Mouse (Mus musculus): ENCODE data around the gene Smyd5.
A peak's percentile ranks its signal among the peaks of the same experiment; 100 is the strongest.

Gene Smyd5

DNA sequence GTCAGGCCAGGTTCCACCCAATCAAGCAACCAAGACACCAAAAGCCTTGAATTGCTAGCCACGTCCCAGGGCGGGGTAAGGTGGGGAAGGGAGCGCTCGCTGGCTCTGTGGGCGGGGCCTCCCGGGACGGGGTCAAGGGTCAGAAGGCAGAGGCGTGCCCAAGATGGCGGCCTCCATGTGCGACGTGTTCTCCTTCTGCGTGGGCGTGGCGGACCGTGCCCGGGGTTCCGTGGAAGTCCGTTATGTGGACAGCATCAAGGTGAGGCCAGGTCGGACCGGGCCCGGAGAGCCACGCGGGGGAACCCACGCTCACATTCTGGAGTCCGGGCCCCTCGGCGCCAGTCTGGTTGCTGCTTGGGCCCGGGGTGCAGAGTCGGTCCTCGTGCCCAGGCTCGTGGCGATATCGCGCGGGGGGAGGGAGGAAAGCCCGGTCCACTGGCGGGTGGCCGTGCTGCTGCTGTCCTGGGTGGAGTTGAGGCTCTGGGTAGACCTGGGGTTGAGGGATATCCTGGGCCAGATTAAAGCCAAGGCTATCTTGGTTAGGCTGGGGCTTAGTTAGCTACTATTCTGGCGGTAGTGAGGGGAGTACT is at the start of gene Smyd5:
Gene Smyd5, plus strand, starts transcription at position 148 of the 590 bp plus-strand sequence.
- peak; percentile 92 for DNase-seq

DNA sequence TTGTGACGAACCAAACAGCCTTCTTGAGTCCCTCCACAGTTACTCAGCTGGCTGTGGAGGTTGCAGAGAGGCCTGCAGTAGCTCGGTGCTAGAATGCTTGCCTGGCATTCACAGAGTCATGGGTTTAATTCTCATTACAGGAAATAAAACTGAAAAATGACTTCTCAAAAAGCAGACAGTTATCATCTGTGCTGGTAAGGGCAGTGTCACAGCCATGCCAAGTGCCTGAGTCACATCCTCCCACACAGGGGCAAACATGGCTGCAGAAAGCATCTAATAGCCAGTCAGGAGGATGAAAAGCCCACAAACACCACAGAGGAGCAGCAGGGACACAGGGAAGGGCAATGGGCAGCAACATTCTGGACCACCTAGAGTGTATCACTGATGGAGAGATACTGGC is 49.0 kb upstream of the Smyd5 start:
- no peak for DNase-seq

DNA sequence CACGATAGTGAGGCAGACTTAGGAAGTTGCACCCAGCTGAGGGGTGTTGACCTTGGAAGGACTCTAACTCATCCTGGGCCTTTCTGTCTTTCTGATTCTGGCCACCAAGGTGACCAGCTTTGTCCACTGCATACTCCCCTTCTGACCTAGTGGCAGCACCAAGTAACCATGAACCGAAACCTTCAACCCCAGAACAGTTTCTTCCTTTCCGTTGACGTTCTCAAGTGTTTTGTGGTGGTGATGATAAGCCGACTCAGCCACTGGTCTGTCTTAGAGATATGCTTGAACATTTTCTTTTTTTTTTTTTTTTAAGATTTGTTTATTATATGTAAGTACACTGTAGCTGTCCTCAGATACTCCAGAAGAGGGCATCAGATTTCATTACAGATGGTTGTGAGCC is 43.2 kb upstream of the Smyd5 start:
- DNase-seq, result no peak

DNA sequence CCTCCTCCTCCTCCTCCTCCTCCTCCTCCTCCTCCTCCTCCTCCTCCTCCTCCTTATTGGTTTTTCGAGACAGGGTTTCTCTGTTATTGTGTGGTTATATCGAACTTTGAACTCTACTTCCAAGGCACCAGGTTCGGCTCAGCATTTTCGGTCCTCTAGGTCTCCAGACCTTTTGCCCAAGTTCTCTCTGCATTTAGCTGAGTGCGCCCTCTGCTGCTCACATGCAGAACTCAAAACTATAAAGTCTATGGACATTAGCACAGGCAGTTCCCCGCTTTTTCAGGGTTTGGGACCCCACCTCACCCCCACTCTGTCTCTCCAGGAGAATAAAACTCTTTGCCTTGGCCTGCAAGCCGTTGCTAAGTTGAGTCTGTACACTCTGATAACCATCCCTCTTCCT is 40.0 kb upstream of the Smyd5 start:
- DNase-seq, result peak; percentile 77

DNA sequence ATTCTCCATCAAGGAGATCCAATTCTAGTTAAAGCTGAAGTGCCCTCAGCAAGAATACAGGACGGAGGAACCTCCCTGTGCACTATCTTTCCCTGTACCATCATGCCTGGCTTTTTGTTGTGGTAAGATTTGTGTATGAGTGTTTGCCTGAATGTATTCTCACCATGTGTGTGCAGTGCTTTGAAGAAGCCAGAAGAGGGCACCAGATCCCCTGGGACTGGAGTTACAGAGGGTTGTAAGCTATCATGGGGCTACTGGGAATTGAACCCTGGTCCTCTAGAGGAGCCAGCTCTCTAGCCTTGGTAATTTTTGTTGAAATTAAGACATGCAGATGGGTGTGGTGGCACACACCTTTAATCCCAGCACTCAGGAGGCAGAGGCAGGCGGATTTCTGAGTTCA is 36.4 kb upstream of the Smyd5 start:
- DNase-seq, result no peak

DNA sequence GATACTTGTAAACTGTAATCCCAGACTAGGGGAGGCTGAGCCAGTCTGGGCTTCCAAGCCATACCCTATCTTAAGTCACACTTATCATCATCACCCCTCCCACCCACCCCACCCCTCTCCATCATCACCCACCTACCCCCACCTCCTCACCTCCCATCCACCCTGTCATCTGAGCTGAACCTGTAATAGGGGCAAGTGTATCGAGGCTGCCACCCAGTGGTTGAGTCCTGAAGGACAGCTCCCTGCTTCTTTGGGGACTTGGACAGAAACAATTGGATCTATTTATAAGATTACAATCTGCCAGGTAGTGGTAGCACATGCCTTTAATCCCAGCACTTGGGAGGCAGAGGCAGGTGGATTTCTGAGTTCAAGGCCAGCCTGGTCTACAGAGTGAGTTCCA is 34.6 kb upstream of the Smyd5 start:
- DNase-seq, result no peak

DNA sequence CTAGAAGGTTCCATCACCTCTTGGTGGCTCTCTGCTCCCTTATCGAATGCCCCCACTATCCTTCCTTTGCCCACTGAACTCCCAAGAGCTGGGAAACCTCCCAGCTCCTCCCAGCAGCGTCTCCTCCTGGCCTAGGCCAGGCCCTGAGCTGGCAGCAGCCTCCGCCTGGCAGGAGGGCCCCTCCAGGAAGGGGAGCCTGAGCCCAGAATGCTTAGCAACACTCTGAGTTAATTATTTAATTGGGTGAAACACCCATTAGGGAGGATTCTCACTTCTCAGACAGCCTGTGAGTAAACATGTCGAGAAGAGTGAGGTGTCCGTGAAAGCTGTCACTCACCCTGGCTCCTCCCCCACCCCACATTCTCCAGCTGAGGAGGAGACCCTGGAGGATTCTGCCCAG is 32.1 kb upstream of the Smyd5 start:
- no peak for DNase-seq

DNA sequence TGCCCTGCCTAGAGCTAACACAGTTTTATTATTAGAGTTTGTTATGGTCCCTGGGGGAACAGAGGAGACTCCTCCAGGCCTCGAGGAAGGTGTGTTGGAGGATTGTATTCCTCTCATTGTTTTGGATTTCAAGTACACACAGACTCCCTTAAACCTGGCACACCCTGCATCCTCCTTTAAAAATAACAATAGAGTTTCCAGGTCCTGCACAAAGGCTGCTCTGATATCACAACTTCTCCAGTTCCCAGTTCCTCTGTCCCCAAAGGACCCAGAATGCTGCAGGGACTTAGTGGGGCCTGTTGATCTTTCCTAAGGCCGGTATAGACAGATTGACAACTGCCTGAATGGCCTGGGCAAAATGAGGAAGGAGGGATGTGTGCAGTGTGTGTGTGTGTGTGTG is 29.2 kb upstream of the Smyd5 start:
- DNase-seq, result no peak

DNA sequence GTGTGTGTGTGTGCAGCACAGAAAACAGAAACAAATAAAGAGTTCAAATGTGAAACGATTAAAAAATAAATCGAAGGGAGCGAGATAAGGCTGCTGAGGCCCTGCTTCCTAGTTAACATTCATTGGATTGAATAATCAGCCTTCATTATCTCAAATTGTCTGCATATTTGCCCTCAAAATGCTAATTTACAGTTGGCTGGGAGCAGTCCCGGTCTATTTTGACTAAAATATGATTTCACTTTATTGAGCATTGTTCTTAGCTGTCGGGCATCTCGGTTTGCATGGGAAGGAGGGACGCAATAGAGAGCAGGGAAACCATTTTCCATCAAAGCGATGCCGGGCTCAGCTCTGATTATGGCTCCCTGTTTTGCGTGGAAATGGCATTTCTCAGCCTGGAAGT is 28.8 kb upstream of the Smyd5 start:
- no peak for DNase-seq

DNA sequence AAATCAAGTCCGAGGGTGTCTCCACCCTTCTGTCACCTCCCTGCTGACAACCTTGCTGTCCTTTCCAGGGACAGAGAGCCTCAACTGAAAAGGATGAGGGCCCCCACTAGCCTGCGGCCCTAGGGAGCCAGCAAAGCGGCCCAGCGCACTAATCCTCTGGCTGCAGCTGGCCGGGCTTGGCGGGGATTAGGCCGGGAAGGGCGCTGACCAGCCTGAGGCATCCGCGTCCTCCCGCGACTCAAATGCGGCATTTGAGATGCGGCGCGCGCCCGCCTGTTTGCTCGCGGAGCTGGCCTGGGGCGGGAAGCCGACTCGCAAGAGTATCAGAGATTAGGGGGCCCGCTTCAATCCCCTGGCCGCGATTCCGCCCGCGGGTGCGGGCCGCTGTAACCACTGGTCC is 22.8 kb upstream of the Smyd5 start:
- DNase-seq, result peak; percentile 66

DNA sequence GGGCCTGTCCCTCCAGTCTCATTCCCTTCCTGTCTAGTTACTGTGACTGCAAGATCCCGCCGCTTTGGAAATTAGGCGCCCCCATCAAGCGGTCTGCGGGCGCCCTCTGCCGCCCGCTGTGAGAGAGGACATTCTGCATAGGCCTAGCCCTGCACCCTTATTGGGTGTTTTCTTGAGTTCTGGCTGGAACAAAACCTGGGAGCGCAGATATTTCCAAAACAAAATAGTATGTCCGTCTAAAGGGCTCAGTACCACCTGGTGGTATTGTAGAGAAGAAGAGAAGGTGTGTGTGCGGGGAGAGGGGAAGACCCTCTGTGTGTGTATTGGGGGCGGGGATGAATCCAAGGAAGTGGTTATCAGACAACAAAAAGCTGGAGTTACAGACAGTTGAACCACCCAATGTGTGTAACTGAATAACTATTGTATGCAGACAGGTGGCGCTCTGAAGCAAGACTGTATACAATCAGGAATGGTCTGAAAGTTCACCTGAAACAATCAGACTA is 21.0 kb upstream of the Smyd5 start:
- DNase-seq, result peak; percentile 88

DNA sequence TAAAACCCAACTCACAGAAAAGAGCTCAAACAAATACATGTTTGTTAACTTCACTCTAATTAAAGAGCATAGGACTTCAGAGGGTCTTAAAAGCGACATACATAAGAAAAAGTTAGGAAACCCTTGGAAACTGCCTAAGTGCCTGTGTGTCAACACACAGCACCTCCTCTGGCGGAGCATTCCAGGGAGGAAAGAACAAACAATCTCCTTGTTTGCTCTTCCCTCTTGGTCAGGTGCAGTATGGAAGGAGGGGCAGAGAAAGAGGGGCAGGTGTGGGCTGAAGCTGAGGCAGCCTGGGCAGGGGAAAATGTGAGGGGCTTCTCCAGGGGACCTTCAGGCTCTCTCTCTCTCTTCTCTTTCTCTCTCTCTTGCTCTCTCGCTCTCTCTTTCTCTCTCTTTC is 16.0 kb upstream of the Smyd5 start:
- no peak for DNase-seq

DNA sequence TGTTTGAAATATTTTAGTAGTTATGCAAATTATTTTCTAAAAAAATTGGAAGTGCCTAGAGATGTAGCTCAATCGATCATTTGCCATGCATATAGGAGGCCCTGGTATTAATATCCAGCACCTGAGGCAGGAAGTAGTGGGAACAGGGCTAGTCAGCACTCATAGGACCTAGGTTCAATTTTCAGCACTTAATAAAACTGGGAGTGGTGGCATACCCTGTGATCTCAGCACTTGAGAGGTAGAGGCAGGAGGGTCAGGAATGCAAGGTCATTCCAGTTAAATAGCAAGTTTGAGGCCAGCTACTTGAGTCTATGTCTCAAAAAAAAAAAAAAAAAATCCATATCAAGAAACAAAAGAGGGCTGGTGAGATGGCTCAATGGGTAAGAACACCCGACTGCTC is 12.6 kb upstream of the Smyd5 start:
- DNase-seq, result no peak

DNA sequence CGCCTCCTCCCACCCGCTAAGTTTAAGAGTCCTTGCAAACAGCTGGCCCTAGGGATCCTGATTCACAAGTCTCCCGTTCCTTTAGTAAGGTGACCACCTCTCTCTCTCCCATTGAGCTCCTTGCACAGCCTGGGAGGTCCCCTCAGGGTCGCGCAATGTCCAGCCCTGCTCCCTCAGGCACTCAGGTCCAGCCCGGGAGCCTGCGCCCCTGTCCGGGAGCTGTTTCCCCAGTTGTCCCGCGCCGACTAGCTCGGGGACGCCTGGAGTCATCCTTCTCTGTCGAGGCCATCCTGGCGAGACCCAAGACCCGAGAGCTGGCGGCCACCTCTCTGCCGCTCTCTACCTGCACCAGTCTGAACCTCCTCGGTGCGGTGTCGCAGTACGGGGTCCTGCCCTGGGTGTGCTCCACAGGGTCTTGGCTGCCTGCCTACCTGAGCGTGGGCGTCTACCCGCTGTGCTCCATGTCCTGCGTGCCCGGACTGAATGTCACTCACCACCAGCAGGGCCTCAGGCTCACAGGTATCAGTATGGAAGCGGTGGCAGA is 7.9 kb upstream of the Smyd5 start, which contains the start of gene Noto:
Gene Noto, plus strand, starts transcription at position 51 of the 544 bp plus-strand sequence.
- DNase-seq, result no peak

DNA sequence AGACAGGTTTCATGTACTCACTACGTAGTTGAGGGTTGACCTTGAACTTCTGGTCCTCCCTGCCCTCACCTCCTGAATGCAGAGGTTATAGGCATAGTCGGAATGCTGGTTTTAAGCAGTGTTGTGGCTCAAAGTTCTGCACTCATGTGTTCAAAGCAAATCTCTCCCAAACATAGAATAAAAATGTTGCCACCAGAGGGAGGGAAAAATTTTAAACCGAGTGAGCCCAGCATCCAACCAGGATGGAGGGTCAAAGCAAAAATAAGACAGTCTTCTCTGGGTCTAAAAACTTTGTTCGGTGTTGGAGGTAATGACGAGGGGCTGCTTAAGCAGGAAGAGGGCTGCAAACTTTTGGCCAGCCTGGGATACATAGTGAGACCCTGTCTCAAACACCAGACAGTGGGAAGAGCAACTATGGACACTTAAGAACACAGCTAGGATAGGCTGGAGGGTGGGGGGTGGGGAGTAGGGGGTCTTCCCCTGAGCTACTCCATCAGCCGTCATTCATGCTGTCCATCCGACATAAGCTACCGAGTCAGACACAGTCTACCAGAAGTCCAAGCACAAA is 431 bp upstream of the Smyd5 start:
- DNase-seq, result no peak

DNA sequence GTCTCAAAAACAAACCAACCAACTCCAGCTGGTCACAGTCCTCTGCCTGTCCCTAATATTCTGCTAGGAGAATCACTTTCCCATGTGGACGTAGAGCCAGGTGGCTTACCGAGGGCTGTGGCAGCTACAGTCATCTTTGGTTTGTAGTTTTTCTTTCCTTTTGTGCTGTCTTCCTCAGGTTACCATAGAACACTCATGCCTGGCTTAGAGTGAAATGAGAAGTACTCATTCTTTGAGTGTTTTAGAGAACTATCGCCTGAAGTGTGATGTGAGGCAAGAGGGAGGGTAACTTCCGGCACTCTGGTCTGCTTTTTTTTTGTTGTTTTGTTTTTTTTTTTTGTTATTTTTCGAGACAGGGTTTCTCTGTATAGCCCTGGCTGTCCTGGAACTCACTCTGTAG is 2.1 kb downstream of the Smyd5 start:
- no peak for DNase-seq

DNA sequence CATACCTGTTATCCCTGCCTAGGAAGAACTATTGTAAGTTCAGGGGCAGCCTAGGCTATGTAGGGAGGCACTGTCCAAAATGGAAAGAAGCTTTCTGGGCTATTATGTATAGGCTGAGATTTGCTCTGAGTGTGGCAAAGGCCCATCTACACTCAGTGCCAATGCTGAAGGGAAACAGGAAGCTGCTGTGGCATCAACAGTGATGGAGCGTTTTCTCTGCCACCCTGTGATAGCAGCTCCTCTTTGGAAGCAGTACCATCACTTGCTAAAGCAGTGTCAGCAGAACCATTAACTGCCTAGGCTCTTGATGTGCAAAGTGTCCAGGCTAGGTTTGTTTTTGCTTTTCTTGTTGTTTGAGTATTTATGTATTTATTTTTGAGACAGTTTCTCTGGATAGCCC is 4.4 kb downstream of the Smyd5 start:
- DNase-seq, result no peak

DNA sequence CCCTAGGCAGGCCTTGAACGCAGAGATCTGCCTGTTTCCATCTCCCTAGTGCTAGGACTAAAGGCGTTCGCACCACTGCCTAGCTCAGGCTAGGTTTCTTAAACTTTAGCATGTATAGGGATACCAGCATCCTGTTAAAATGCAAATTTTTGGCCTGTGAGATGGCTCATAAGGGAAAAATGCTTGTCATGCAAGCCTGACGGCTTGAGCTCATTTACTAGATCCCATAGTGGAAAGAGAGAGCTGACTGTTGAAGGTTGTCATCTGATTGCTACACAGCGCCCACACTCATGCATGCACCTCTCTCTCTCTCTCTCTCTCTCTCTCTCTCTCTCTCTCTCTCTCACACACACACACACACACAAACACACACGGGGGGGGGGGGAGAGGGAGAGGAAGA is 4.8 kb downstream of the Smyd5 start:
- DNase-seq, result no peak

DNA sequence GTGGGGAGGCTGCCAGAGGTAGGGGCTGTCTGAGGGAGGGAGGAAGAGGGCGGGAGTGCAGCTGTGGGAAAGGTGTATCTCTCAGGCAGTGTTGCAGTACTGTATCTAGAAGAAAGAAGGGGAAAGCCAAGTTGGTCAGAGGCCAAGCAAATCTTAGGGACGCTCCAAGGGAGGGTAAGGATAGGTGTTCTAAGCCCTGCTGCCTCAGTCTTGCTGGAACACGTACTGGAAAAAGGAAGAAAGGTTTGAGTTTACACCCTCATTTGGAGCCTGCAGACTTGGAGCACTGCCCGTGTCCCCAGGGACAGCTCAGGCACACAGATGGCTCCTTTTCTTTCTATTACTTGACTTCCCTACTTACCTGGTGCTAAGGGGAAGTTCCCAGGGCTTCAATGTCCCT is 9.4 kb downstream of the Smyd5 start:
- DNase-seq, result no peak

DNA sequence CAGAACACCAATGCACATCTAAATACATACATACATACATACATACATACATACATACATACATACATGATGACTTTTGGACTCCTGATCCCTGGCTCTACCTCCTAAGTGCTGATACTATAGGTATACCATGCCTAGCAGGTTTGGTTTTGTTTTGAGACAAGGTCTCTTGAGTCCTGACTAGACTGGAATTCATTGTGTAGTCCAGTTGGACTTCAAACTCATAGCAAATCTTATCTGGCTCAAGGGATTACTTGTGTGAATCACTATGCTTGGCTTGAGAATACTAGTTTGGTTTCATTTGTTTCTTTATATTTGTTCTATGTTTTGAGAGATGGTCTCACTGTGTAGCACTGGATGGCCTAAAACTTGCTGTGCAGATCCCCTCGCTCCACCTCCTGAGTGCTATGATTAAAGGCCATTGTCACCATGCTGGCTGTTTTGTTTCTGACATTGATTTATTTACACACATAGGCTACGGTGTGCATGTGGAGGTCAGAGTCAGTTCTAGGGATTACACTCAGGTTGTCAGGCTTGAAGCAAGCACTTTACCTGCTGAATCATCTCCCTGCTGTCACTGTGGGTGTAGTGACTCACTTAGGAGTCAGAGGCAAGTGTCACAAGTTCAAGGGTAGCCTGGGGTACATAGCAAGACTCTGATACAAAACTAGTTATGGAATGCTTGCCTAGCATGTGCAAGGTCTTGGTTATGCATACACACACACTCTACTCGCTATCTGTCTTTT is 11.9 kb downstream of the Smyd5 start:
- DNase-seq, result no peak

DNA sequence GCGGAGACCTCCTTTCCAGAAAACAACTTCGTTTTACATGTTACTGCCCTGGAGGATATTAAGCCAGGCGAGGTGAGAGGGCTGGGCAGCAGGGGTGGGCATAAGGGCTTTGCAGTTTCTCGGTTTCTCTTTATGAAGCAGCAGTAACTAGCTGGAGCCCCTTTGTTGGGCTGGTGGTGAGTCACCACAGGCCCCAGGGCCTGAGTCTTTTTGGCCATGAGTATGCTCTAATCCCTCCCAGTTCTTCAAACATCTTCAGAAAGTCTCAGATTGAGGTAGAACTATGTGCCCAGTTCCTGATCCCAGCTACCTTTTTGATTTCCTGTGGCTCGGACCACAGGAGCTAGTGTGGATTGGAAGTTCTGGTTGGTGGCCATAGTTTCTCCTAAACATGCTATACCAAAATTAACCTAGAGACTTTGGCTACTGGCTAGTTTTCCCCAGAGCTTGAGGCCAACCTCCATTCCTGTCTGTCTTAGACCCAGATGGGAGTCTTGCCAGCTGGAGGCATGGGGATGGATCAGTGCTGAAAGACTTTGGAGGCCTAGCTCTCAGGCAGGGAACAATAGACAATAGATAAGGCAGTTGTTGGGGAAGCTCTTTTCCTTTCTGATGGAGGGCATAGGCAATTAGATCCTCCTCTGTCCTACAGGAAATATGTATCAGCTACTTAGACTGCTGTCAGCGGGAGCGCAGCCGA is 12.6 kb downstream of the Smyd5 start:
- no peak for DNase-seq

DNA sequence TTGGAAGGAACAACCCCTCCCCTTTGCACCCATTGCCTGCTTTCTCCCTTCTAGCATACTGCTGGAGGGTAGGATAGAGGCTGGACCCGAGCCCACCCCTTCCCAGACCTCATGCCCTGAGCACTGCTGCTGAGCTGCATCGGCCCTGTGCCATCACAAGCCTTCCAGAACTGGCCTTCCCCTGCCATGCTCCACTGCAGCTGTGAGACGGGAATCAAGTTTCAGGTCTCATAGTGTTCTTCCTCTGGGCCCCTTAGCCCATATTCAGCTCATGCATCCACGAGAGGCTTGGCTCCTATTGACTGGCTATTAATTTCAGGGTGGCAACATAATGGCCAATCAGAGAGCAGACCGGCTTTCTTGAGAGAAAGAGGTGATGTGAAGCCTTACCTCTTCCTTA is 13.5 kb downstream of the Smyd5 start:
- no peak for DNase-seq

DNA sequence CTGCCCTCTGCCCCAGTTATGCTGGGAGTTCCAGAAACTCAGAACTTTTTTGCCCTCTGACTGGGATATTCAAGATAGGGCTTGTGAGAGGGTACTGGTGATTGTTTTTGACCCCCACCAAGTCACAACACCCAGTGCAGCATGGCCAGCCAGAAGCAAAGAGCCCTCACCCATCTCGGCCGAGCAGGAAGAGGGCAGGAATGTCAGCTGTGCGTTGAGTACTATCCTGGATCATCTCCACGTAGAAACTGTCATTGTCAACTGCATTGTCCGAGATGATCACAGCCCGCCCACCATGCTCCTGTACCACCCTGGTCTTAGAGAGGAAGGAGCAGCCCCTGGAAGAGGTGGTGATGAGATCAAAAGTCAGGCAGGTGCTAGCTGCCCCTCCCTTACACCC is 15.6 kb downstream of the Smyd5 start:
- no peak for DNase-seq

Data from embryo, embryonic 11 days (tissue).